Mouse (Mus musculus): ENCODE data around the gene Pip4k2c.
"Not testable (repeated sequence)": the region's sequence is repeated elsewhere in the genome, so short reads cannot be mapped to it uniquely, and the experiment has no call there.

Gene Pip4k2c

DNA sequence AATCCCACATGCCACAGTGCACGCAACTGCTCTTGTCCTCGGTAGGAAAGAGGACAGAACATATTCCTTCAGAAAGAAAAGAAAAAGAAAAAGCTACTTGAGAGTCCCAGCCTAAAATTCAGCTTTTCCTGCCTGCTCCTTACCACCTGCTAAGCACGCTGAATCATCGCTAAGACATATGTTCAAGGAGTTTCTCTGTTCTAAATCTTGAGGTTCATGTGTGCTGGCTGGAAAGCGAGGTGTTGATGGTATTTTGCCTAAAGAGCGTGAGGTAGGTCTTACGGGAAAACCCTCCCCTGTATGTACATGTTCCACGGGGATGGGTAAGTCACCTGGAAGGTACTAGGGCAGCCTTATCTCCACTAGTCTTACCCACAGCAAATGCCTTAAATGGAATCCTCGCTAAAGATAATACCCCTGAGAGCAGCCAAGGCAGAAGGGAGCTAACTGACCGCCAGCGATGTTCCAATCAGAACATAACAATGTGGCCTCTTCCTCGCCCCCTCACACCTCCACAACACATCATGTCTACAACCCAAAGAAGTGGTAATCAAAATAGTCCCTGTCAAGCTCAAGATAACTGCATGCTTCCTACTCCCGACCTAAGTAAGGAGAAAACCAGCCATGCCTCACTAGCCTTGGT, 1.3 kb downstream of the Pip4k2c start:
- no peak for DNase-seq (ENCODE audit: low read depth, low spot score)

DNA sequence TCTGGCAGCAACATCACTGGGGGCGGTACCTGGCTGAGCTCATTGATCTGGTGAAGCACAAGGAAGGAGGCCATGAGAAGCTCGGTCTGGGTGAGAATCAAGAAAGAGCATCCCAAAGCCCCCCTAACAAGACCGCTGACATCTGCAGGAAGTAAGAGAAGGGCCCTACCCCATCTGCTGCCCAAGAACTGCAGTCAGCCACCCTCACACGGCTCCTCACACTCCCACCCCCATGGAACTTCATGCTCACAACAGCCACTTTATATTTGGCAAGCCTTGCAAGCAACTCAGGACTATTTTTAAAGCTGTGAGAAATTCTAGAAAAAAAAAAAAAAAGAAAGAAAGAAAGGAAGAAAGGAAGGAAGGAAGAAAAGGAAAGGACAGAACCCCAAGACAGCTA, 2.5 kb downstream of the Pip4k2c start:
- DNase-seq (ENCODE audit: low read depth, low spot score), result no peak

DNA sequence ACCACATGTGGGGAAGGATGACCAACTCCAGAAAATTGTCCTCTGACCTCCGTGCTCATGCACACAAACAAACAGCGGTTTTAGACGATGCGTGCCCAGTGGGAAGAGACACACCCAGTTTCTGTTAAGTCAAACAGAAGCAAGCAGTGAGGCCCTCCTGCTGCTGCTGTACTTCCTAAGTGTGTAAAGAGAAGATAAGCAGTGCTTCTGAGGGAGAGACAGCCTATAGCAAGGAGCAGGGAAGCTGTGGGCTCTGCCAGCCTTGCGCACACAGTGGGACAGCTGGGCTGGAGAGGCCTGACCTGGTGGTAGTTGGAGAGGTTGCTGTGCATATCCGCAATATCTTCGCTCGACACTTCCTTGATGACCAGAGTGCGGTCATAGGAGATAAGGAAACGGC, 6.0 kb downstream of the Pip4k2c start:
- no peak for DNase-seq (ENCODE audit: low read depth, low spot score)

DNA sequence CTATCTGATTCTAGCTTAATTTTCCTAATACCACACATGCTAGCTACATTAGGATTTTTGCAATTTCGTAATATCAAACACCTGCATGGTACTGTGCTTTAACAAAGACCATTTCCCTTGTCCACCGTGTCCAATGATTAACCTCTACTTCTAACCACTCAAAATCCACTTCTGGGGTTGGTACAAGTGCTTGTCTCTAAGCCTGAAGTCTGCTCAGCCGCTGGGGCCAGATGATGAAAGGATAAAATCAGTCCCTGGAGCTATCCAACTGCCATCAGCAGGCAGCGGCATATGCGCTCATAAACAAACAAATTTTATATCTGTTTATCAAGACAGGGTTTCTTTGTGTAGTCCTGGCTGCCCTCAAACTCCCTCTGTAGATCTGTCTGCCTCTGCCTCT, 6.8 kb downstream of the Pip4k2c start:
- DNase-seq (ENCODE audit: low read depth, low spot score), result no peak

DNA sequence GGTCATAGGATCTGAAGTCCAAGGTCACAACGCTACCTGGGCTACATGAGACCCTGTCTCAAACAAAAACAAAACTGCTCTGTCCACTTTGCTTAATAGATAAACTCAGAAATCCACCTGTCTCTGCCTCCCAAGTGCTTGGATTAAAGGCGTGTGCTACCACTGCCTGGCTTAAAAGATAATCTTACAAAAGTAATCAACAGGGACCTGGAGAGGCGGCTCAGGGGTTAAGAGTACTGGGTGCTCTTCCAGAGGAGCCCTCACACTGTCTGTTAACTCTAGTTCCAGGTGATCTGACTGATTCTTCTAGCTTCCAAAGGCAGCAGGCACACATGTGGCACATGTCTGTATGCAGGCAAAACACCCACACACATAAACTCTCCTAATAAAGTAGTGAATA, 8.3 kb downstream of the Pip4k2c start:
- DNase-seq (ENCODE audit: low read depth, low spot score), result no peak

DNA sequence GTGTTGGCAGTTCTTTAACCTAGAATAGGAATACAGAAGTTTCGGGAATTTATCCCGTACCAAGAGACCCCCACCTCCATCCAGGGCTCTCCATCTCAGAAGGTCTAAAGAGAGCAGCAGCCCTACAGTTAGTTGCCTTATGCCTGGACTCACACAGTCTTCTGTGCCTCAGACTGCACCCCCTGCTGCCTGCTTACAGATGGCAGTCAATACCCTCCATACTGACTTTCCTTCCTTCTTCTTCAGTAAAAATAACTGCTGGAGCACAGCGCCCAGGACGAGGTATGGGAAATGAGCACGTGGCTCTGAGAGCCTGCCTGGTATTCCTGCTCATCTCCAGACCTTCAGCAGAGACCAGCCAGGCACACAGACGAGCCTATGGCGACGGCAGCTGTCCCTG, 11.1 kb downstream of the Pip4k2c start:
- DNase-seq (ENCODE audit: low read depth, low spot score), result no peak

DNA sequence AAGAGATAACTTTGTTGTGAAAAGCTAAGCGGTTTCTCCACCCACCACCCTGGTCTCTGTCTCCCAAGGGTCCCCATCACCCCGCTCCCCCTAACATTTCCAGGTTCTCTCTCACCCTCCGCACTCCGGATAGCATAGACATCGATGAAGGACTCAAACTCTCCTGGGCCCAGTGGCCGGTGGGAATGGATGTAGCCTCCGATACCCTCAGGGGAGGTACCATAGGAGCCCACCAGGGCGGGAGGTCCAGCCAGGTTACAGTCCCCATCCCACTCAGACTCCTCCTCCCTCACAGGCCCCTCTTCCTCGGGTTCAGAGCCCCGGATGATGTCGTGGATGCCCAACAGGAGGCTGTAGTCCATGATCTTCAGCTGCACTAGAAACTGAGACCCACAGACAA, 11.9 kb downstream of the Pip4k2c start:
- no peak for DNase-seq (ENCODE audit: low read depth, low spot score)

DNA sequence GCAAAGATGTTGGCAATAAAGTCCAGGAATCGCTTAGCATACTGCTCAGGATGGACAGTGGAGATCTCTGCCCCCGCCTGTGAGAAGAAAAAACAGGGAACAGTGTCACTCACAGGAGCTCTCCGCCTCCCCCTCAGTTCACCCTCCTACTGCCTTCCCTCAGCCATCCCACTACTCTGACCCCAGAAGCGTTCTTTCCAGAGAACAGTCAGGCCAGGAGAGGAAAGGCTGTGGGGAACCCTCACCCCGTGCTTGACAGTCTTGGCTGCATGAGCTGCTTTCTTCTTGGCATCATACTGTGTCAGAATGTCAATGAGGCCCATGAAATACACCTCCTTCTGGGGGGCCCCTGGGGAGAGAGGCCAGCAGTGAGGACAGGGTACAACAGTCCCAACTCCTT, 12.3 kb downstream of the Pip4k2c start:
- no peak for DNase-seq (ENCODE audit: low read depth, low spot score)

DNA sequence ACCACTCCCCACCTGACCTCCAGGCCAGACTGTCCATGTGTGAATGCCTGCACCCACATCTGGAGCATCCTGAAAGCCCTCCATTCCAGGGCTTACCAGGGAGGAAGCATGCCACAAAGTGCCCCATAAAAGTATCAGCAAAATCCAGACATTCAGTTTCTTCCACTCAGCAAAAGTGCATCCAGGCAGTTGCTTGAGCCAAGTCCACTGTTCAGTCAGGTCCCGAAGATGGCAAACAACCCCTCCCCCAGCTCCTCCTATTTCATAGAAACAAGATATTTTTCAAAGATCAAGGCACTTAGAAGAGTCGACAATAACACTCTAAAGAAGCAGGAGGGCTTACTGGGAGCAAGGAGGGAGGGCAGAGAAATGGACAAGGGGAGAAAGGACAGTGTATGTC, 12.9 kb downstream of the Pip4k2c start:
- DNase-seq (ENCODE audit: low read depth, low spot score), result no peak

DNA sequence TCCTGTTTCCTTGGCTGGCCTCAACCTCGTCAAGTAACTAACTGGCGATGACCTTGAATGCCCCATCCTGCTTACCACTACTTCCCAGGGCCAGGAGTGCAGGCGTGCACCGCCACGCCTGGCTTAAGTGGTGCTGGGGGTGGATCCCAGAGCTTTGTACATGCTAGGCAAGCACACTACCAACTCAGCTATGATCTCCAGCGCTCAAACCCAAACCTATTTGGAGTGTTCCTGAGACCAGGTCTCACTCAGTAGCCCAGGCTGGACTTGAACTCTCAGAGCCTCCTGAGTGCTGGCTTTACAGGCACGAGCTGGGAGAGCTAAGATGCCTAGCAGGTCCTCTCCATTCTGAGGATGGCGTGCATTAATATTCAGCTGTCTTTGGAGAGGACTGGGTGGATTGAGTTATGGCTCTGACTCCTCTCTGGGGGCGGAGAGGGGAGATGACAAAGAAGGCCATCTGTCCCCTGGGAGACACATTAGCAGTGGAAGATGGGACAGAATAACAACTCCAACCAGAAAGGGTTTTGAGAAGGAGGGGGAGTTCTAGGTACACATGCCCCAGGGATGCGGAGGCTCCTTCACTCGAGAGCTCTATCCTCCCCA, 13.8 kb downstream of the Pip4k2c start:
- DNase-seq (ENCODE audit: low read depth, low spot score), result no peak

DNA sequence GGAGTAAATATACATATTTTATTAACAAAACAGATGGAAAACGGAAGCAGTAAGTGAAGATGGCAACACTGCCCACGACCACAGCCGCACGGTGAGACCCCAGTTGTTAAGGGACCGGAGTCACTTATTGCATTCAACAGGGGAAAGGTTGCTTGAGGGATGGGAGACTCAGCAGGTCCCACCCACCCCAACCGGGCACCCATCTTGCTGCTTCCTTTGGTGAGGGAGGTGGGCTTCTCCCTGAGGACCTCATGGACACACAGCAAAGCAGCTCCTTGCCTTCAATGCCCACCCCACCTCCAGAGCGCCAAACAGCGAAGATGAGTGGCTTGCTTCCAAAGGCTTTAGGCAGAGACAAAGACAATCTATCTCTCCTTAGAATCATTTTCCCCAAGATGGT, 14.3 kb downstream of the Pip4k2c start:
- DNase-seq (ENCODE audit: low read depth, low spot score), result no peak

DNA sequence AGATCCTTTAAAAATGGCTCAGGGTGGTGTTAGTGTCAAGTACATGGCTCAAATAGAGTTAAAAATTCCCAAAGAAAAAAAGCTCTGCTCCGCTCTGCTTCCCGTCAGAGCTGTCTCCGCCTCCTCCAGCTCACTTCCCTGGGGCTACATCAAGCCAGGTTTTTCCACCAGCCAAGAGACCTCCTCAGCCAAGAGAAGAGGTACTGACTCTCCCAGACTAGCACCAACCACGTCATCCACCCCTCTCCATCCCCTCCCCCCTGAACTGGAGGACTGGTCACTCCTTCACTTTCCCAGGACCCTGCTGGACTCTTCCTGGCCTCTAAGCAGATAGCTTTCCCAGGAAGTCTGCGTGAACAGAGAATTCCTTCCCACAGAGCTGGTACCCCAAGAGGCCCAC, 15.0 kb downstream of the Pip4k2c start:
- no peak for DNase-seq (ENCODE audit: low read depth, low spot score)

DNA sequence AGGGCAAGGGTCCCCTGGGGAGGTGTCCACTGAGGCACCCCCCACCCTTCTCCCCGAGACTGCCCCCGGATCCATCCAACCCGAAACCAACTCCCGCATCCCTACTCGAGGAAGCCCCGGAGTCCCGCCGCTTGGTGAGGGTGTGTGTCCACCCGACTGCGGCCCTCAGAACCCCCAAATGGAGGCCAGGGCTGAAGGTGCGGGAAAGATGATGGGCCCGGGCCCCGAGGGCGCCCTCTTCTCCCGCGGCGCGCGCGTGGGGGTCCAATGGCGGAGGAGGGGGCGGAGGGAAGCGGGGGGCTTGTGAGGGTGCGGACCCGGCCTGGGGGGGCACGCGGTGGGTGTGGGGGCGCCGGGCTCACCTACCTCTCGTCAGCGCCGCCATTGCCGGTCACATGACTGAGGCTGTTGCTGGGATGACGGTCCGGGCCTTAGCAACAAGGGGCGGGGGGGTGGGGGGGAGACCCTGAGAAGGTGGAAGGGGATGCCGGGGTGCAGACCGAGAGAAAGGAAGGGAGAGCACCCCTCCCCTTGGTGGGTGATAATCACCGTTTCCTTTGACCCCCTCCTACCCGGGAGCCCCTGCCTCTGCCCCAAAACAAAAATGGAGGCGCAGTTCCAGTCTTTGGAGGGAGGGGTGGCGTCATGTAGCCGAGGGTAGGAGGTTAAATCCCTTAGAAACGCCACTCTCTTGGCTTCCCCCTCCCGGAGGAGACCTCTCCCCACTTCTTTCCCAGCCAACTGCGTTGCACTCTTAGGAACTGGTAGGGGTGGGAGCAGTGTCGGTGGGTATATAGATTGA, 15.9 kb downstream of the Pip4k2c start, which contains the start of gene Dtx3:
Gene Dtx3, minus strand, starts transcription at position 401 of the 802 bp plus-strand sequence.
- DNase-seq (ENCODE audit: low read depth, low spot score), result no peak

DNA sequence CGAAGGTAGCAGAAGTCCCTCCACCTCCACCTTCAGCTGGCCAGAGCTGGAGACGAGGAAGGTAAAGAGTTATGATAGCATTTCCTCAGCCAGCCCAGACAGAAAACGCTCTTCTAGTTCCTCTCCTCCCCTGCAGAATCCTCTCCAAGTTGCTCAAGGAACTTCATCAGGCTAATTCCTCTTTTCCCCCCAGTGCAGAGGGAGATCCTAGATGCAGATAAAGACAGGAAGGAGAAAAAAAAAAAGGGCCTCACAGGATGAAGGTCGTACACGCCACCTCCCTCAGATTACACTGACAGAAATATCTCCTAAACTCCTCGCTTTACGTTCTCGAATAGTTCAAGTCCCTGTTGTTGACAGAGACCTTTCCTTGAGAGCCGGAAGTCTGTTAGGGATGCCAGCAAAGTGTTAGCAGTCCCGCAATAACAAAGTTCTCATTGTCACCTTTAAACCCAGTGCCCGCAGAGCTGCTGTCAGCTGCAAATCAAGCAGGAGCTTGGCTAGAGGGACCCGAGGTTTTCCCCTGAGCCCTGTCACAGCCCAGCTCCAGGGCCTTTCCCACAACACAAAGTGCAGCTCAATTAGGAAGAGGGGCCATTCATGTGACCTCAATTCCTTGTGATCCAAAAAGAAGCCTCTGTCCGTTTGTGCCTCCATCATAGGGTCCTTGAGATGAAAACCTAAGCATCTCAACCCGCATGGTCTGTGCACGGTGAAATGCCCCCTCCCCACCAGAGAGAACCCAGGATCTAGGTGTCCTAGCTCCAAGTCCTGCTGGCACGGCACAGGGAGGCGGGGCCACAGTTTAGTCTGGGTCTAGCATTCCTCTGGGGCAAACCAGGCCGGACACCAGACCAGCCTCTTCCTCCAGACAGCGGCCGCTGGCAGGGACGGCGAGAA, 16.7 kb downstream of the Pip4k2c start:
- DNase-seq (ENCODE audit: low read depth, low spot score), result no peak

DNA sequence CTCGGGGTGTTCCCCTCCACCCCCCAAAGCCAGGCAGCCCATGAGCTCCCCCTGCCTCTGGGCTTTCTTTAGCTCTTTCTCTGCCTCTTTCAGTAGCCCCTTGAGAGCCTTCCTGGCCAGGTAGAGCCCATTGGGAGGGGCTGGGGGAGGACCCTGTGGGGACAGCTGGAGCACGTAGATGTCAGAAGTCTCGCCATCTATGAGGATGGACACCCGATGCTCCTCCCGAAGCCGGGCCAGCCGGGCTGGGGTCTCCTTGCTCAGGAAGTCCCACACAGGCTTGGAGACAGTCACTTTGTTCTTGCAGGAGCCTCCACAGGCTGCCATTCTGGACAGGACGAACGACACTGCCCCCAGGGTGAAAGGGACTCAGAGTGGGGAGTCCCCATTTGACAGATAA, 18.4 kb downstream of the Pip4k2c start:
- no peak for DNase-seq (ENCODE audit: low read depth, low spot score)

DNA sequence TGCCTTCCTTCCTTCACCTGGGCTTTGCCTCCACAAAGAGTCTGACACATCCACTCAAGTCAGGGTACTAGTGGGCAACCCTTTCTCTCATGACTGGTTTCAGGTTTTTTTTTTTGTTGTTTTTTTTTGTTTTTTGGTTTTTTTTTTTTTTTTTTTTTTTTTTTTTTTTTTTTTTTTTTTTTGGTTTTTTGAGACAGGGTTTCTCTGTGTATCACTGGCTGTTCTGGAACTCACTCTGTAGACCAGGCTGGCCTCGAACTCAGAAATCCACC, 19.4 kb downstream of the Pip4k2c start:
- DNase-seq (ENCODE audit: low read depth, low spot score), result not testable (repeated sequence)

DNA sequence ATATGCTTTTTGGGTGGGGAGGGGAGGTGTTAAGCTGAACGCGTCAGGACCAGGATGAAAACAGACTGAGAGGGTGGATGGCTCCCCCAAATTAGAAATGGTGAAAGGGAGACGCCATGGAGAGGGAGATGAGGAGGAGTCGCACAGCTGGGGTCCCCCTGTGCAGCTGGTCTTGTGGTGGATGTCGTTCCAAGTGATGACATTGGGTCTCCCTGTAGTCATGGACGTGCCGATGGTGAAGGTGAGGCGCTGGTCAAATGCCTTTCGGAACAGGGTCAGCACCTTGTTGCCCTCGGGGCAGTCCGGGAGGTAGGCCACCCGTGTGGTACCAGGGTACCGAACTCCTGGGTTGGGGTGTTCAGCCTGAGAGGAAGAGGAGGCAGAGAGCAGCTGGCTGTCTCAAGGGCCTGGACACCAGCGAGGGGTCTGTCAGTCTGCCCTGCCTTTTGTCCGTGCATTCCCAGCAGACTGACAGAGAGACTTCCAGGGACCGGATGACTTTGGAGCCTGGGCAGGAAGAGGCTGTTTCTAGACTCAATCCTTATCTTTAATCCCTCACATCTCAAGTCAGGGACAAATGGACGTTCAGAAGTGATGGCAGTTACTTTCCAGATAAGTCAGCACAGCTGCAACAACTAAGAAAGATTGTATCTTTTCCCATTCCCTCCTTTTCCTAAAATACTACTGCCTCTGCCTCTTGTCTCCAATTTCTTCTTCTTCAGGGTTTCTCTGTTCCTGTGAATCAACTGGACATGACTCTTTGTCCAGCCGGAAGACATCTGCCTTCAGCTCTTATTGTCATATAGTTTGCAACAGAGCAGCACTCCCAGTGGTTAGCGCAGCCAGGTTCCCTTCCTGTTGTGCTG, 20.0 kb downstream of the Pip4k2c start:
- DNase-seq (ENCODE audit: low read depth, low spot score), result no peak

DNA sequence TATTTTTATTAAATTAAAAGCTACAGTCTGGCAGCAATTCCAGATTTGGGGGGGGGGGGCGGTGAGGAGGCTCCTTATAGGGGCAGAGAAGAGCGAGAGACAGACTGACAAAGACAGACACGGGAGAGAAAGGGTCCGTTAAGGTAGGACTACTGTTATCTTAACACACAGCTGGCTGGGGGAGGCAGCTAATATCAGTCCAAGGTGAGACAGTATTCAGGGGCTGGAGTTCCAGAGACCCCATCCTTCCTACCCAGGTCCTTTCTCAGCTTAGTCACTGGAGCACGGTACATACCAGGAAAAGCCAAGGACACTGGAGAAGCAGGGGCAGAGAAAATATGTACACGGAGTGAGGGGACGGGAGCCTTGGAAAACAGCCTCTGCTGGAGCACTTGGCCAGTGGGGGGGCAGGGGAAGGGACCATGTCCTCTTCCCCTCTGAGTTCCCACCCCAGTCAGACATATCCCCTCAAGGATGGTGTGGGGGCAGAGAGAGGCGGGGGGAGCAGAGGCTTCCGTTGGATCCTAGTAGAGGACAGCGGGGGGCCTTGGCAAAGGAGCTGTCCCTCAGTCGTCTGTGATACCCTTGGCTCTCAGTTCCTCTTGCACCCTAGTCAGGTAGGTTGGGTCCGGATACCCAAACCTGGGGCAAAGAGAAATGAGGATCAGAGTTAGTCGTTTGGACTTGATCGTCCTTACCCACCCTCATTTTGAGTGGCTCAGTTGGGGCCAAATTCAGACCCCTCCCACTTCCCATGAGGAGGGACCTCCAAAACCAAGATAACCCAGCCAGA, 20.8 kb downstream of the Pip4k2c start:
- DNase-seq (ENCODE audit: low read depth, low spot score), result no peak

DNA sequence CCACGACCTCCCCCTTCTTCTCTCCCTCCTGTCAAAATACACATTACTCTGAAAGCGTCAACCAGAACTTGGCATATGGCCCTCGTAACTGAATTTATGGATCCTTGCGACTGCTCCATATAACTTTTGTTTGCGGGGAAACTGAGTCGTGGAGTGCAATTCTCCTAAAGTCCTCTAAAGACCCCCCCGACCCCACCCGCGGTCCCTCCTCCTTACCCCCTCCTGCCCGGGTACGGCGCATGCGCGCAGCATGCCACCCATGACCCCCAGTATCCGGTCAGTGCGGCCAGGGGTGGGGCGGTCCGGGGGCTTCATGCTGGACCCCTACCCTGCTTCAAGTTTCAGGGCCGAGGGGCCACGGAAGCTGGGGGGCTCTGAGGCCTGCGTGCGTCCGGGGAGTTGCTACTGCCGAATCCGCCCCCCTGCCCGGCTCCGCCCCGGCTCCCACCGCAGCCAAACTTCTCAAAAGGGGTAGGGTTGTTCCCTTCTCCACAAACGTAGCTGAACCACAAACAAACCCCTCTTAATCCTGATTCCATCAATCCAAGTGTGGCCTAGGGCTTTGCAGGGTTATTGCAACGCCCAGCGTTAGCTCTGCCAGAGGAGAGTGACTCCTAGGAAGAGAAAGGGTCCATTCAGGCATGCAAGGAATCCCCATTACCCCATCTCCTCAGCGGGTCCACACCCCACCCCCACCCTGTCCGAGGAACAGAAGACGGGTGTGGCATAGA, 21.6 kb downstream of the Pip4k2c start, which contains the start of gene Arhgef25:
Gene Arhgef25, minus strand, starts transcription at position 433 of the 731 bp plus-strand sequence.
- DNase-seq (ENCODE audit: low read depth, low spot score), result no peak

Measured in embryo, embryonic 11.5 days (tissue).